Mouse (Mus musculus): ENCODE measurements around the gene Nfyb.

Gene Nfyb

GRCm38 (mm10) chr10:82763840-82764631, at the start of gene Nfyb:
TSS of gene Nfyb (minus strand) at chr10:82764144.
- DNase-seq (ENCODE audit: low spot score in 2 of 2), result peak; percentile 96 to 97

GRCm38 (mm10) chr10:82811855-82812431, 48.0 kb upstream of the Nfyb start:
- DNase-seq (ENCODE audit: low spot score in 2 of 2), result peak; percentile 70 to 85

GRCm38 (mm10) chr10:82809352-82809751, 45.4 kb upstream of the Nfyb start:
- DNase-seq (ENCODE audit: low spot score in 2 of 2), result no peak

- DNase-seq (ENCODE audit: low spot score in 2 of 2), result no peak
Observed at GRCm38 (mm10) chr10:82808891-82809290, 44.9 kb upstream of the Nfyb start.

- no peak for DNase-seq (ENCODE audit: low spot score in 2 of 2)
Observed at GRCm38 (mm10) chr10:82808155-82808554, 44.2 kb upstream of the Nfyb start.

GRCm38 (mm10) chr10:82807238-82807637, 43.3 kb upstream of the Nfyb start:
- no peak for DNase-seq (ENCODE audit: low spot score in 2 of 2)

- DNase-seq (ENCODE audit: low spot score in 2 of 2), result no peak
Observed at GRCm38 (mm10) chr10:82806414-82806813, 42.5 kb upstream of the Nfyb start.

- no peak for DNase-seq (ENCODE audit: low spot score in 2 of 2)
Observed at GRCm38 (mm10) chr10:82805111-82805510, 41.2 kb upstream of the Nfyb start.

- no peak for DNase-seq (ENCODE audit: low spot score in 2 of 2)
Observed at GRCm38 (mm10) chr10:82804396-82804795, 40.5 kb upstream of the Nfyb start.

- DNase-seq (ENCODE audit: low spot score in 2 of 2), result no peak
Observed at GRCm38 (mm10) chr10:82800094-82800493, 36.1 kb upstream of the Nfyb start.

- DNase-seq (ENCODE audit: low spot score in 2 of 2), result no peak
Observed at GRCm38 (mm10) chr10:82798312-82798933, 34.5 kb upstream of the Nfyb start.

GRCm38 (mm10) chr10:82797119-82797491, 33.2 kb upstream of the Nfyb start:
- no peak for DNase-seq (ENCODE audit: low spot score in 2 of 2)

GRCm38 (mm10) chr10:82796471-82797118, 32.7 kb upstream of the Nfyb start:
- DNase-seq (ENCODE audit: low spot score in 2 of 2), result no peak

GRCm38 (mm10) chr10:82795767-82796166, 31.8 kb upstream of the Nfyb start:
- no peak for DNase-seq (ENCODE audit: low spot score in 2 of 2)

GRCm38 (mm10) chr10:82795071-82795731, 31.3 kb upstream of the Nfyb start:
- DNase-seq (ENCODE audit: low spot score in 2 of 2), result peak in 1 of 2 experiments; percentile 44

GRCm38 (mm10) chr10:82792311-82792710, 28.4 kb upstream of the Nfyb start:
- DNase-seq (ENCODE audit: low spot score in 2 of 2), result no peak

GRCm38 (mm10) chr10:82791713-82792112, 27.8 kb upstream of the Nfyb start:
- DNase-seq (ENCODE audit: low spot score in 2 of 2), result no peak

- DNase-seq (ENCODE audit: low spot score in 2 of 2), result no peak
Observed at GRCm38 (mm10) chr10:82790504-82790903, 26.6 kb upstream of the Nfyb start.

- no peak for DNase-seq (ENCODE audit: low spot score in 2 of 2)
Observed at GRCm38 (mm10) chr10:82789181-82789580, 25.2 kb upstream of the Nfyb start.

- DNase-seq (ENCODE audit: low spot score in 2 of 2), result no peak
Observed at GRCm38 (mm10) chr10:82782472-82782871, 18.5 kb upstream of the Nfyb start.

GRCm38 (mm10) chr10:82780816-82781215, 16.9 kb upstream of the Nfyb start:
- no peak for DNase-seq (ENCODE audit: low spot score in 2 of 2)

GRCm38 (mm10) chr10:82780322-82780721, 16.4 kb upstream of the Nfyb start:
- DNase-seq (ENCODE audit: low spot score in 2 of 2), result no peak
